Mouse (Mus musculus): ENCODE data around the gene Ccdc185.

- TF ChIP-seq CTCF (IDR thresholded peaks at IDR 0.05) (no peak), EP300 (IDR thresholded peaks at IDR 0.05) (no peak)
Measured at GRCm38 (mm10) chr1:182776749-182777410, 27.9 kb upstream of the Ccdc185 start.
